Mouse (Mus musculus): ENCODE data around the gene Eed. TPM values are rescaled to one million over a fixed set of nuclear protein-coding genes. Genes with fewer than 3 reads are reported as not detected.

The Eed gene
- 45.4 and 47.9 TPM in 2 replicates for polyA plus RNA-seq (2015; fragmentation: Nextera tagmentation; extraction: Ambion mirVana)

- under 1% methylated on average over 86 of the region's 87 CpGs for WGBS
- peak; percentile 88 for ATAC-seq (replicated peaks; ENCODE audit: extremely low read depth, insufficient read depth, low FRiP score)
- H3K4me2 ChIP-seq (ENCODE audit: low read depth, low read length): peak within 1 kb of the TSS; percentile 77
- H3K27ac ChIP-seq (ENCODE audit: low read length): peak within 1 kb of the TSS; percentile 98
- peaks cover 16% of the 10 kb centered on the region for H3K4me1 ChIP-seq (ENCODE audit: control insufficient read depth, insufficient read depth, low read length)
- H3K36me3 ChIP-seq (ENCODE audit: control insufficient read depth, insufficient read depth): peaks cover 5% of the 10 kb centered on the region
- H3K9ac ChIP-seq (ENCODE audit: low read length): peak within 1 kb of the TSS; percentile 93
- peak within 1 kb of the TSS; percentile 95 for H3K4me3 ChIP-seq (ENCODE audit: low read length)
- H3K9me3 ChIP-seq (replicated peaks; ENCODE audit: control insufficient read depth, low read length): no peaks in the 10 kb centered on the region
- H3K27me3 ChIP-seq (ENCODE audit: control insufficient read depth, insufficient read depth, low read length): no peaks in the 10 kb centered on the region
Observed at GRCm38 (mm10) chr7:89980485-89981422, at the start of gene Eed. Gene Eed (minus strand): TSS chr7:89980983.

GRCm38 (mm10) chr7:90029548-90030485 lies 49.0 kb upstream of the Eed start:
- Histone ChIP-seq H3K4me2 (ENCODE audit: low read depth, low read length) (peak overlapping the region; percentile 39), H3K9ac (ENCODE audit: low read length) (peak overlapping the region; percentile 57), H3K4me1 (ENCODE audit: control insufficient read depth, insufficient read depth, low read length) (peaks cover 25% of the 10 kb centered on the region), H3K4me3 (ENCODE audit: low read length) (peak overlapping the region; percentile 19), H3K27ac (ENCODE audit: low read length) (peak overlapping the region; percentile 85), H3K27me3 (ENCODE audit: control insufficient read depth, insufficient read depth, low read length) (no peaks in the 10 kb centered on the region), H3K36me3 (ENCODE audit: control insufficient read depth, insufficient read depth) (no peaks in the 10 kb centered on the region), H3K9me3 (replicated peaks; ENCODE audit: control insufficient read depth, low read length) (no peaks in the 10 kb centered on the region)
- WGBS: 21% methylated on average over 20 of the region's 20 CpGs
- peak; percentile 61 for ATAC-seq (replicated peaks; ENCODE audit: extremely low read depth, insufficient read depth, low FRiP score)

GRCm38 (mm10) chr7:90028888-90029547 lies 48.2 kb upstream of the Eed start:
- H3K4me3 ChIP-seq (ENCODE audit: low read length): no peak overlapping the region
- no peaks in the 10 kb centered on the region for H3K27me3 ChIP-seq (ENCODE audit: control insufficient read depth, insufficient read depth, low read length)
- H3K27ac ChIP-seq (ENCODE audit: low read length): peak overlapping the region; percentile 85
- H3K4me2 ChIP-seq (ENCODE audit: low read depth, low read length): peak overlapping the region; percentile 39
- peaks cover 25% of the 10 kb centered on the region for H3K4me1 ChIP-seq (ENCODE audit: control insufficient read depth, insufficient read depth, low read length)
- WGBS: 10% methylated on average over 8 of the region's 8 CpGs
- no peaks in the 10 kb centered on the region for H3K36me3 ChIP-seq (ENCODE audit: control insufficient read depth, insufficient read depth)
- peak overlapping the region; percentile 57 for H3K9ac ChIP-seq (ENCODE audit: low read length)
- H3K9me3 ChIP-seq (replicated peaks; ENCODE audit: control insufficient read depth, low read length): no peaks in the 10 kb centered on the region
- no peak; the same call in 1 of the 2 replicates for ATAC-seq (replicated peaks; ENCODE audit: extremely low read depth, insufficient read depth, low FRiP score)

GRCm38 (mm10) chr7:90024975-90025374 lies 44.2 kb upstream of the Eed start:
- H3K4me2 ChIP-seq (ENCODE audit: low read depth, low read length): no peak overlapping the region
- 54% methylated on average over 6 of the region's 6 CpGs for WGBS
- no peak for ATAC-seq (replicated peaks; ENCODE audit: extremely low read depth, insufficient read depth, low FRiP score)

GRCm38 (mm10) chr7:90022974-90023707 lies 42.4 kb upstream of the Eed start:
- WGBS: 26% methylated on average over 9 of the region's 9 CpGs
- Histone ChIP-seq H3K9me3 (replicated peaks; ENCODE audit: control insufficient read depth, low read length) (no peaks in the 10 kb centered on the region), H3K4me1 (ENCODE audit: control insufficient read depth, insufficient read depth, low read length) (0 out of 2 replicates have a peak, but pooled peaks cover 2% of the 10 kb centered on the region), H3K27ac (ENCODE audit: low read length) (peak overlapping the region; percentile 77), H3K36me3 (ENCODE audit: control insufficient read depth, insufficient read depth) (no peaks in the 10 kb centered on the region), H3K9ac (ENCODE audit: low read length) (no peak overlapping the region), H3K4me2 (ENCODE audit: low read depth, low read length) (peak overlapping the region; percentile 27; the same call in 1 of the 2 replicates), H3K4me3 (ENCODE audit: low read length) (no peak overlapping the region), H3K27me3 (ENCODE audit: control insufficient read depth, insufficient read depth, low read length) (no peaks in the 10 kb centered on the region)
- ATAC-seq (replicated peaks; ENCODE audit: extremely low read depth, insufficient read depth, low FRiP score): peak; percentile 80

More at GRCm38 (mm10) chr7:90024975-90025374, 44.2 kb upstream of the Eed start:
- no peaks in the 10 kb centered on the region for H3K36me3 ChIP-seq (ENCODE audit: control insufficient read depth, insufficient read depth)
- no peaks in the 10 kb centered on the region for H3K9me3 ChIP-seq (replicated peaks; ENCODE audit: control insufficient read depth, low read length)
- no peak overlapping the region for H3K9ac ChIP-seq (ENCODE audit: low read length)
- peaks cover 16% of the 10 kb centered on the region for H3K4me1 ChIP-seq (ENCODE audit: control insufficient read depth, insufficient read depth, low read length)
- no peak overlapping the region for H3K27ac ChIP-seq (ENCODE audit: low read length)
- H3K4me3 ChIP-seq (ENCODE audit: low read length): no peak overlapping the region
- H3K27me3 ChIP-seq (ENCODE audit: control insufficient read depth, insufficient read depth, low read length): no peaks in the 10 kb centered on the region

- H3K9ac ChIP-seq (ENCODE audit: low read length): no peak overlapping the region
- WGBS: 87% methylated on average over 6 of the region's 6 CpGs
- no peak overlapping the region for H3K27ac ChIP-seq (ENCODE audit: low read length)
- H3K9me3 ChIP-seq (replicated peaks; ENCODE audit: control insufficient read depth, low read length): no peaks in the 10 kb centered on the region
- H3K4me3 ChIP-seq (ENCODE audit: low read length): no peak overlapping the region
- ATAC-seq (replicated peaks; ENCODE audit: extremely low read depth, insufficient read depth, low FRiP score): no peak
- 0 out of 2 replicates have a peak, but pooled peaks cover 2% of the 10 kb centered on the region for H3K4me1 ChIP-seq (ENCODE audit: control insufficient read depth, insufficient read depth, low read length)
- H3K27me3 ChIP-seq (ENCODE audit: control insufficient read depth, insufficient read depth, low read length): no peaks in the 10 kb centered on the region
- H3K36me3 ChIP-seq (ENCODE audit: control insufficient read depth, insufficient read depth): no peaks in the 10 kb centered on the region
- no peak overlapping the region for H3K4me2 ChIP-seq (ENCODE audit: low read depth, low read length)
Observed at GRCm38 (mm10) chr7:90020331-90020730, 39.5 kb upstream of the Eed start.

- no peaks in the 10 kb centered on the region for H3K36me3 ChIP-seq (ENCODE audit: control insufficient read depth, insufficient read depth)
- no peak overlapping the region for H3K9ac ChIP-seq (ENCODE audit: low read length)
- no peak overlapping the region for H3K4me2 ChIP-seq (ENCODE audit: low read depth, low read length)
- no peak overlapping the region for H3K4me3 ChIP-seq (ENCODE audit: low read length)
- no peak overlapping the region for H3K27ac ChIP-seq (ENCODE audit: low read length)
- no peaks in the 10 kb centered on the region for H3K9me3 ChIP-seq (replicated peaks; ENCODE audit: control insufficient read depth, low read length)
- ATAC-seq (replicated peaks; ENCODE audit: extremely low read depth, insufficient read depth, low FRiP score): no peak
- no peaks in the 10 kb centered on the region for H3K27me3 ChIP-seq (ENCODE audit: control insufficient read depth, insufficient read depth, low read length)
- WGBS: 62% methylated on average over 10 of the region's 10 CpGs
- H3K4me1 ChIP-seq (ENCODE audit: control insufficient read depth, insufficient read depth, low read length): 0 out of 2 replicates have a peak, but pooled peaks cover 2% of the 10 kb centered on the region
Observed at GRCm38 (mm10) chr7:90019570-90019969, 38.8 kb upstream of the Eed start.

All from heart, embryonic 16.5 days (tissue).